In genomic region chr13:69541209-69541608, GRCm38 (mm10) we compare ENCODE assay signal across 13 mouse cellular contexts. TPM values are rescaled to one million over a fixed set of nuclear protein-coding genes. Genes with fewer than 3 reads are reported as not detected.
A peak's percentile ranks its signal among the peaks of the same experiment; 100 is the strongest.
DNase-seq lines count a peak whose midpoint lies in the region; ATAC-seq and TF ChIP-seq lines count a peak whose summit lies in the region.
"Had no signal": no experiment of that assay in that cellular context is flagged by ENCODE, and none has a peak within 500 bp of the region (broad histone marks: within the 10 kb centered on the region; RNA-seq: fewer than 3 reads in every experiment).

No protein-coding gene starts in this region.

- DNase-seq in cerebellum, adult 11-12 months = peak; percentile 59
- no peak for DNase-seq in cerebellum, adult 8-10 months
- no peak for DNase-seq in heart, postnatal 0 days (ENCODE audit: low spot score)
- no peak for DNase-seq in heart, postnatal 14 days
- DNase-seq in ovary, postnatal 36 days (ENCODE audit: low spot score) = peak; percentile 43
- no peak for DNase-seq in ovary, postnatal 14 days (ENCODE audit: low spot score)
- no peak for DNase-seq in right cerebral cortex, adult 18-20 months
- no peak for DNase-seq in spleen, postnatal 14 days (ENCODE audit: low spot score in 2 of 2)
- DNase-seq: thymus, postnatal 14 days had no signal

- H3K36me3 ChIP-seq in heart, postnatal 0 days (replicated peaks; ENCODE audit: control insufficient read depth, insufficient read depth, low read length) = no peaks in the 10 kb centered on the region
- H3K36me3 ChIP-seq: forebrain, embryonic 12.5 days; liver, embryonic 12.5 days; midbrain, embryonic 12.5 days; neural tube, embryonic 15.5 days had no signal

- no peak for TF ChIP-seq EP300 in heart, postnatal 0 days (IDR thresholded peaks at IDR 0.05; ENCODE audit: low read depth)

- no peaks in the 10 kb centered on the region for H3K27me3 ChIP-seq in heart, postnatal 0 days (ENCODE audit: control insufficient read depth, insufficient read depth, low read length)
- H3K27me3 ChIP-seq: neural tube, embryonic 15.5 days had no signal

- H3K9me3 ChIP-seq in heart, postnatal 0 days (replicated peaks; ENCODE audit: control insufficient read depth, low read length) = no peaks in the 10 kb centered on the region
- H3K9me3 ChIP-seq: forebrain, embryonic 12.5 days; liver, embryonic 12.5 days; midbrain, embryonic 12.5 days; neural tube, embryonic 15.5 days had no signal

- peaks cover 43% of the 10 kb centered on the region for H3K4me1 ChIP-seq in heart, postnatal 0 days (ENCODE audit: control insufficient read depth, insufficient read depth)

- no peak overlapping the region for H3K4me2 ChIP-seq in heart, postnatal 0 days (ENCODE audit: low read depth, low read length)
- H3K4me2 ChIP-seq: forebrain, embryonic 12.5 days; liver, embryonic 12.5 days; midbrain, embryonic 12.5 days; neural tube, embryonic 15.5 days had no signal

- H3K4me3 ChIP-seq in heart, postnatal 0 days (ENCODE audit: low read depth, low read length) = no peak overlapping the region
- H3K4me3 ChIP-seq: forebrain, embryonic 12.5 days; liver, embryonic 12.5 days; midbrain, embryonic 12.5 days; neural tube, embryonic 15.5 days had no signal

- no peak overlapping the region for H3K9ac ChIP-seq in heart, postnatal 0 days (replicated peaks; ENCODE audit: low read depth, low read length)
- H3K9ac ChIP-seq: forebrain, embryonic 12.5 days; liver, embryonic 12.5 days; midbrain, embryonic 12.5 days; neural tube, embryonic 15.5 days had no signal

- intact Hi-C loops in heart, postnatal 14 days (cut with DNase I) = no loop called here

- no peak for TF ChIP-seq CTCF in heart, postnatal 0 days (IDR thresholded peaks at IDR 0.05; ENCODE audit: low read depth)

- peak overlapping the region; percentile 92 for H3K27ac ChIP-seq in heart, postnatal 0 days (ENCODE audit: low read depth)
- H3K27ac ChIP-seq: forebrain, embryonic 12.5 days; liver, embryonic 12.5 days; midbrain, embryonic 12.5 days; neural tube, embryonic 15.5 days had no signal

- 39% methylated on average over 6 of the region's 6 CpGs for WGBS in heart, postnatal 0 days

- no peak for ATAC-seq in heart, postnatal 0 days (ENCODE audit: insufficient read depth, low read depth)
- ATAC-seq: liver, embryonic 12.5 days had no signal

RNA-seq across cellular contexts. Expression of gene Tent4a, which starts 6.8 kb away (rescaled TPM):
- total RNA-seq in heart, postnatal 0 days (2014; rRNA removed; ENCODE audit: low replicate concordance) = 6.5 and 10.6 TPM in 2 replicates
- polyA plus RNA-seq in heart, postnatal 0 days (2015; fragmentation: Nextera tagmentation; extraction: Ambion mirVana) = 1.6 and 1.9 TPM in 2 replicates
- 10 to 100 TPM; 12.2 to 13.5 TPM for total RNA-seq in heart, postnatal 14 days (2021)

RNA-seq across cellular contexts. Expression of gene Nsun2, which starts 7.7 kb away (rescaled TPM):
- total RNA-seq in heart, postnatal 0 days (2014; rRNA removed; ENCODE audit: low replicate concordance) = 21.7 and 21.8 TPM in 2 replicates
- polyA plus RNA-seq in heart, postnatal 0 days (2015; fragmentation: Nextera tagmentation; extraction: Ambion mirVana) = 34.2 and 34.3 TPM in 2 replicates
- 10 to 100 TPM; 35.8 to 42.0 TPM for total RNA-seq in heart, postnatal 14 days (2021)

Comparison
In these comparisons a context has a peak if more than half of its experiments do, and no peak if none do; other contexts are left out.
1. DNase-seq: peak in cerebellum, adult 11-12 months (single experiment) and ovary, postnatal 36 days (single experiment); none in cerebellum, adult 8-10 months (single experiment), heart, postnatal 0 days (single experiment), heart, postnatal 14 days (0 of 2), ovary, postnatal 14 days (single experiment), right cerebral cortex, adult 18-20 months (single experiment) and spleen, postnatal 14 days (0 of 2).